Mouse (Mus musculus): Measurements from ENCODE around the gene Wdfy1.

Gene Wdfy1

GRCm38 (mm10) chr1:79657411-79657810 is 118.5 kb downstream of the Wdfy1 start:
- DNase-seq (ENCODE audit: low spot score in 2 of 2) = no peak

- DNase-seq (ENCODE audit: low spot score in 2 of 2) = no peak
Measured at GRCm38 (mm10) chr1:79655819-79656555, 120.0 kb downstream of the Wdfy1 start.

GRCm38 (mm10) chr1:79654948-79655347 is 121.0 kb downstream of the Wdfy1 start:
- no peak for DNase-seq (ENCODE audit: low spot score in 2 of 2)
